Mouse (Mus musculus) forelimb bud, embryonic 11.5 days (tissue): ENCODE results near the gene Gp1bb.

Experiments
- DNase-seq: peaks from one replicate; pipeline ENCODE4 v3.0.0-alpha.2; 2012; ENCODE audit warnings: low read depth, low spot score

Gp1bb gene

DNA sequence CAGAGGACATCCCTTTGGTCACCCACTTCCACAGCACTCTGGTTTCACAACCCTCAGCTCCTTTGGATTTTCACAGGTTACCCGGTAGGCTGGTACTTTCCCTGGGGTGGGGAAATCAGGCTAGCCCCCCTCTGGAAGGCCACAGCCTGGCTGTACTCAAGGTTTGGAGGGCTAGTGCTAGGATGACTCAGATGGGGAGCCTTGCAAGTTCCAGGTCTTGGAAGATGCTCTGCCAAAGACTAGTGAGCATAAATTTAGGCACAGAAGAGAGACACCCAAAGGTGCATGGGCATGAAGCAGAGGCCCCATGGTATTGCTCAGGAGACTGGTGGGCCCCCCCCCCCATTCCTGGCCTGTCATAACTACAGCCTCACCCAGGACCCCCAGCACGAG is 6.7 kb upstream of the Gp1bb start:
- no peak for DNase-seq

GRCm38 (mm10) chr16:18628206-18628947 is 6.2 kb upstream of the Gp1bb start:
- no peak for DNase-seq

- DNase-seq, result no peak
Observed at GRCm38 (mm10) chr16:18627163-18627562, 5.0 kb upstream of the Gp1bb start.

DNA sequence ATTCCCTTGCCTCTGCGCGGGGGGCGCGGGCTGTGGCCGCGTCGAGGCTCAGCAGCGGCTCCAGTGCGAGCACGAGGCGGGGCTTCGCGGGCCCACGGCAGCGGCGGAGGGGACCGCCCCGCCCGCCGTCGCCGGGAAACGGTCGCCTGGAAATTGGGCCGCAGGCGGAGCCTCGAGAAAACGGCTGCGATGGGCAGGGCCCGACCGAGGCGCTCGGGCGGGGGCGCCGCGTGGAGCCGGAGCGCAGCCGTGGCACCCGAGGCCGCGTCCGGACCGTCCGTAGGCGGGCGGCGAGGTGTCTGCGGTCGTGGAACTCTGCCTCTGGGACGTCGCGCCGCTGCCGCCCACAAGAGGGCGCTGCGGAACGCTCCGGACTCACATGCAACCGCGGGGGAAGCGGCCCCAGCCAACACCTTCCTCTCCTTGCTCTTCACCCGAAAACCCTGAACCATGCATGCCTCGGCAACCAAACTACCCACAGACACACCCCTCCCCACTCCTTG is 4.2 kb upstream of the Gp1bb start, which contains the start of gene Gm49601:
Gm49601 (minus strand) TSS at position 52 of the 503 bp plus-strand sequence.
- DNase-seq, result peak; percentile 83

GRCm38 (mm10) chr16:18625791-18626311 is 3.6 kb upstream of the Gp1bb start:
- DNase-seq, result no peak

GRCm38 (mm10) chr16:18625097-18625496 is 2.9 kb upstream of the Gp1bb start:
- DNase-seq, result no peak

DNA sequence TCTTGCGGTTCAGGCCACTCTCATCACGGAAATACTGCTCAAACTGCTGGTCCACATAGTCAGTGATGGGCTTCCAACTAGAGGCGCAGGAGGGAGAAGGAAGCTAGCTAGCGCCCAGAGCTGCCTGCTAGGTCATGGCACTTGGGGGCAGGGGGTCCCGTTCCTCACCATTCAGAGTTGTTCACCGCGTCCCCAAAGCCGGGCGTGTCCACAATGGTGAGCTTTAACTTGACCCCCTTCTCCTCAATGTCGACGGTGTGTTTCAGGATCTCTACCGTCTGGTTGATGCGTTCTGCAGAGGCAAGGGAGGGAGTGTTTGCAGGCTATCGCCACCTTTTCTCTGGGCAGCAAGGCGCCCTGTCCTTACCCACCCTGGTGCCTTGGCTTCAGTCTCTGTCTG is 2.4 kb upstream of the Gp1bb start:
- no peak for DNase-seq

- no peak for DNase-seq
Observed at GRCm38 (mm10) chr16:18623751-18624540, 1.7 kb upstream of the Gp1bb start.

GRCm38 (mm10) chr16:18622916-18623750 is 930 bp upstream of the Gp1bb start:
- no peak for DNase-seq

GRCm38 (mm10) chr16:18621362-18622001 is 721 bp downstream of the Gp1bb start:
- DNase-seq, result peak; percentile 11

DNA sequence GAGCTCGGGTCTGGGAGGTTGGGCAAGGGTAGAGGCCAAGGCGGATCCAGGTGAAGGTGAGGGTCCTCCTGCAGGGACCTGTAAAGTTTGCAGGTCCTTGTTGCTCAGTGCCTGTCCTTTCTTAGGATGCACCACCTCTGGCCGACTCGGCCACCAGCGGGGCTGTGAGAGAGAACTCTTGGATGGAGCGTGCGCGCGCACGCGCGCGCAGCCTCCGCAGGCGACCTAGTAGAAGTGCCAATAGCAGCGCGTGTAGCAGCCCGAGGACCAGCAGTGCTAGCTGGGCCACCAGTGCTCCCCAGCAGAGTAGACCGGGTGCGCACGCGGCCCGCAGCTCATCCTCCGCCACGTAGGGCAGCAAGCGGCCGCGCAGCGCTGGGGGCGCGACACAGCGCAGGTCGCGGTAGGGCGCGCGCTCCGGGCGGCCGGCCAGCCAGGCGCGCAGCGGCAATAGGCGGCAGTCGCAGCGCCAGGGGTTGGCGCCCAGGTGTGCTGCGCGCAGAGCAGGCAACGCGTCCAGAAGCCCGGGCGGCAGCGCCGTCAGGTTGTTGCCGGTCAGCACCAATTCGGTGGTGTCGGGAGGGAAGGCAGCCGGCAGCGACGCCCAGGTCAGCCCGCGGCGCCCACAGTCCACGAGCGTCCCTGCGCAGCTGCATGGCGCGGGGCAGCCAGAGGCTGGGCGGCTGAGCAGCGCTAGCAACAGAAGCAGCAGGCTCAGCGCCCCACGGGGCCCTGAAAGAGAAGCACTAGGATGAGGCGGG is 1.4 kb downstream of the Gp1bb start:
- DNase-seq, result peak; percentile 40

GRCm38 (mm10) chr16:18620201-18620600 is 2.0 kb downstream of the Gp1bb start:
- no peak for DNase-seq

- DNase-seq, result no peak
Observed at GRCm38 (mm10) chr16:18619110-18619509, 3.1 kb downstream of the Gp1bb start.

DNA sequence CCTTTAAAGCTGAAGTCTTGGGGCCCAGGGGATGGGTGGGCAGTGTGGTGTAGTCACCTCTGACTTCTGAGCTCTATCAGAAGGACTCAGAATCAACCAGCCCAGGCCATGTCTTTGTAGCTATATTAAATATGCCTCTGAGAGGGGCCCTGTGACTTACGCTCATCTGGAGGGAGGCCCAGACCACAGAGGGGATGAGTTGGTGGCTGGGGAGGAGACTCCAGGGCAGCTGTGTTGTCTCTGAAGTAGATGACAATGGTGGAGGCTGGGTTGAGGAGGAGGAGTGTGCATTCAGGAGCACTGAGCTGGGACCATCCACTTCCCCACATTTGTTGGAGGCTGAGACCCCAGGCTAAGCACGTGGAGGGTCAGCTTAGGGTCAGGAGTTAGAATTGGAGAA is 3.9 kb downstream of the Gp1bb start:
- no peak for DNase-seq

GRCm38 (mm10) chr16:18617370-18618065 is 4.7 kb downstream of the Gp1bb start:
- DNase-seq, result peak; percentile 90

DNA sequence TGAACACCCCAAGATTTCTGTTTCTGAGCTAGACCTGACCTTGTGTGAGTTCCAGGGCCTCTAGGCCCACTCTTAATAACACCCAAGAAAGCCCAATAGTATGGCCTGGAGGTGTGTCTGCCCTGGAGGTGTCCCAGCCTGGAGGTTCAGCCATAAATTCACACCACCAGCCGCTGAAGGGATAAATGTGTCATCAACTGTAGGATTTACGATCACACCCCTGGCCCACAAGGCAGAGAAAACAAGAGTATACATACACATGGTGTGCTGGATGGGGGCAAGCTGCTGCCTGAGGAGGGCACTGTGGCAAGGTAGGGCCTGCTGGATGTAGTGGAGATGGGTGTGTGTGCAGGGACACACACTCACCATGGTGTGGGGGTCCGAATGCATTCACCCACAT is 8.9 kb downstream of the Gp1bb start:
- DNase-seq, result peak; percentile 68

DNA sequence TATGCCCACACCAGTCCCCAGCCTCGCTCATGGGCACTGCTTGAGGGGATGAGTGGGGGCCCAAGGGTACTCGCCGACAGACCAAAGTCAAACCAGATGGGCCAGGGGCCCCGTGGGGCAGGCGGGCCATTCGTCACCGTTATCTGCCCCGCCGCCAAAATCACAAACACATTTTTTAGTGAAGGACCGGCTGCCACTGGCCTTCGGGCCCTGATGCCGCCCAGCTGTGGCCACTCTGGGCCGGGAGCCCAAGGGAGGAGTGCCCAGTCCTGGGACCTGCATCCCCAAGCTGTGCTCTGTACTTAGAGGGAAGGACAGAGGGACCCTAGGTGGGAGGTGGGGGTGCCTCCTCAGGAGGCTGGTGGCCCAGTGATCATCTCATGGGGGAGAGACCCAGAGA is 10.5 kb downstream of the Gp1bb start:
- DNase-seq, result no peak

- no peak for DNase-seq
Observed at GRCm38 (mm10) chr16:18609099-18609498, 13.1 kb downstream of the Gp1bb start.

GRCm38 (mm10) chr16:18608226-18608625 is 14.0 kb downstream of the Gp1bb start:
- no peak for DNase-seq

- DNase-seq, result no peak
Observed at GRCm38 (mm10) chr16:18605705-18606104, 16.5 kb downstream of the Gp1bb start.
